Mouse (Mus musculus) R1 (cell line): ENCODE results near the gene Bud13.
A peak's percentile ranks its signal among the peaks of the same experiment; 100 is the strongest.

Source experiments
- DNase-seq: peaks from one replicate; pipeline ENCODE4 v3.0.0-alpha.2; 2018; ENCODE audit warnings: low read depth, low spot score

Gene Bud13

GRCm38 (mm10) chr9:46282631-46283436 is at the start of gene Bud13:
TSS of gene Bud13 (plus strand) at chr9:46283008.
- DNase-seq = peak; percentile 96

DNA sequence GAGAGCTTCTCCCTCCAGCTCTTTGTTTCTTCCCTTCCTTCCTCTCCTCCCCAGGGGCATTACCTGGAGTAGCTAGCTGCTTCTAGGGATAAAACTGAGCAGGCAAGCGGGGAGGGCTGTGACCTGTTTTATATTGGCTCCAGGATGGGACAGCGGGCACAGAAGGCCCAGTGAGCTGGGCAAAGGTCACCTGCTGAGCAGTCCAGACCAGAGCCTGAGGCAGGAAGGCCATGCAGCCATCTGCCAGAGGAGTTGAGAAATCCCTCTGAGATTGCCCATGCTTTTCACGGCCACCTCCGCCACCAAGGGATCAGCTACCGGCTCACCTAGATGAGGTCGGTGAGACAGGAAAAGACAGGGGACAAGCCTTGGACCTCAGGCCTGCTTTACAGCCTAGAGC is 47.6 kb upstream of the Bud13 start:
- no peak for DNase-seq

DNA sequence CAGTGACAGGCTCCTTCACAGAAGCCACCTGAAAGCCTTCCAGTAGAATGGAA is 47.4 kb upstream of the Bud13 start, which contains the start of gene Apoc3:
Apoc3 (minus strand) TSS at position 41 of the 53 bp plus-strand sequence.
- no peak for DNase-seq

GRCm38 (mm10) chr9:46235649-46236048 is 47.2 kb upstream of the Bud13 start:
- no peak for DNase-seq

DNA sequence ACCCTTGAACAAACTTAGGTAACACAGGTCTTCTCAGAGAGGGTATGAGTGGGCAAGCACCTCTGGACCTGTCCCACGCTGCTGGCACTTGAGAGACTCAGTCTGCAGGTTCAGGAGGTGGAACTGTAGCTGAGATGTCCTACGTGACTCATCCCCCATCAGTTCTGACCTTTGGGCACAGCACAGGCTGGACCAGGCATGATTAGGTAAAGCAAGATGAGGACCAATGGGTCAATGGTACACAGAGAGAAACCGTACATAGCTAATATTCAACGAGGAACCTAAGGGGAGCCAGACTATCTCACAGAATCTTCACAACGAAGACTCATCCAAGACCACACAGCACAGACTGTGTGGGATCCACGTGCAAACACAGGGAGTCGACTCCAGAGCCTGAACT is 44.0 kb upstream of the Bud13 start:
- no peak for DNase-seq

- no peak for DNase-seq
Observed at GRCm38 (mm10) chr9:46240526-46241153, 42.2 kb upstream of the Bud13 start, which contains the start of gene Apoa4. TSS of gene Apoa4 (plus strand) at chr9:46240696.

DNA sequence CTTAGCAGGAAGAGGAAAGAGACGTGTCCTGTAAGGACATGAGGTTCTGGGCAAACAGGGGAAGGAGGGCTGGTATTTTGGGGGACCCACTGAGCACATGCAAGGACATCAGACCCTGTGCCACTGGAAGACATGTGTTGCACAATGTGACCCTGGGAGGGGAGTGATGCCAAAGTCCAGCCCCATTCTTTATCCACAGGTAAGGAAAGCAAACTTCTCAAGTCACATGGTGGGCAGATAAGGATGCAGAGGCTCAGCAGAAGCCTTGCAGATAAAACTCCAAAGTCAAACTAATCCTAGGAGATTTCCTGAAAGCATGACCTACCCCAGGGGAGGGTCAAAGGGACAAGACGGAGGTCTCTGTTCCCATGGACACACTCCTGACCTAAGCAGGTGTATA is 41.0 kb upstream of the Bud13 start:
- no peak for DNase-seq

- no peak for DNase-seq
Observed at GRCm38 (mm10) chr9:46243122-46243521, 39.7 kb upstream of the Bud13 start.

DNA sequence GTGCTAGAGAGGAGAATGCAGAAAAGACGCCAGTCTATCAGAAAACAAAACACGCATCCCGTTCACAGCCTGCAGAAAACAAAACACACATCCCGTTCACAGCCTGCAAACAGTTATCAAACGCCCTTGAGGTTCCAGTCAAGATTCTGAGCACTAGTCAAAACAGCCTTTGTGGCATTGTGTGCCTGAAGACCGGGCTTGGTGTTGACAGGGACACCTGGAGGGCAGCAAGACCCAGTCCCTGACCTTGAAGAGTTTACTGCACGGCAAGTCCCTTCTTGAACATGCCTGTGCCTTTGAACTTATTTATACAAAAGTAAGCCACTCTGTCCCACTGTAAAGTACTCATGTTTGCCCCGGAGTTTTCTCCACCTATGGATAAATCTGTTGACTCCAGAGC is 39.2 kb upstream of the Bud13 start:
- DNase-seq = no peak

DNA sequence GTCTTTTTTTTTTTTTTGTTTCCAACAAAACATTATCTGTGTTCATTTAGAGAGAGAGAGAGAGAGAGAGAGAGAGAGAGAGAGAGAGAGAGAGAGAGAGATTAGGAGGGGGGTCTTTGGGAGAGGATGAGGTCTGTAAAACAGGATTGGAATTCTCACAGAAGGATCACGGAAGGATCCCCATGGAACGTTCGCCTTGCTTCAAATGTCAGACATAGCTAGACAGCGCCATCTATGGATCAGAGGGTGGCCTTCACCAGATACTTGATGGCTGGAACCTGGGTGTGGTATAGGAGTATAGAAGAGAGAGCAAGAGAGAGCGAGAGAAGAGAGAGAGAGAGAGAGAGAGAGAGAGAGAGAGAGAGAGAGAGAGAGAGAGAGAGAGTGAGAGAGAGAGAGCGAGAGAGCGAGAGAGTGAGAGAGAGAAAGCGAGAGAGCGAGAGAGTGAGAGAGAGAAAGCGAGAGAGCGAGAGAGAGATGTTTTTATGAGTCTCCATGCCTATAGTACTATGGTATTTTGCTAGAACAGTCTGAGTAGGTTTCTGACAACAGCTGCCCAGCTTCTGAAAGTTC is 36.0 kb upstream of the Bud13 start:
- peak; percentile 71 for DNase-seq

DNA sequence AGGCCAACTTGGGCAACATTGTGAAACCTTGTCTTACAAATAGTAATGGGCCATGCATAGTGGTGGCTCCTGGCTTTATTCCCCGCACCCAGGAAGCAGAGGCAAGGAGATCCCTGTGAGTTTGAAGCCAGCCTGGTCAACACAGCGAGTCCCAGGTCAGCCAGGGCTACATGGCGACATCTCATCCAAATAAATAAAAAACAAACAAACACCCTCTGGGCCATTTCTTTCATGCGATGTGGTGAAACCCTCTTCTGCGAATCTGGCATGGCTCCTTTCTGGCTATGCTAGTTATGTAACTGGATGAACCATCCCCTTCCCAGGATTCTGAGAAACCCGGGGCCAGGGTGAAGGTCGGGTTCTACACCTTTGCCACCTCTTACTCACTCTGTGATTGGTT is 26.6 kb upstream of the Bud13 start:
- DNase-seq = no peak

DNA sequence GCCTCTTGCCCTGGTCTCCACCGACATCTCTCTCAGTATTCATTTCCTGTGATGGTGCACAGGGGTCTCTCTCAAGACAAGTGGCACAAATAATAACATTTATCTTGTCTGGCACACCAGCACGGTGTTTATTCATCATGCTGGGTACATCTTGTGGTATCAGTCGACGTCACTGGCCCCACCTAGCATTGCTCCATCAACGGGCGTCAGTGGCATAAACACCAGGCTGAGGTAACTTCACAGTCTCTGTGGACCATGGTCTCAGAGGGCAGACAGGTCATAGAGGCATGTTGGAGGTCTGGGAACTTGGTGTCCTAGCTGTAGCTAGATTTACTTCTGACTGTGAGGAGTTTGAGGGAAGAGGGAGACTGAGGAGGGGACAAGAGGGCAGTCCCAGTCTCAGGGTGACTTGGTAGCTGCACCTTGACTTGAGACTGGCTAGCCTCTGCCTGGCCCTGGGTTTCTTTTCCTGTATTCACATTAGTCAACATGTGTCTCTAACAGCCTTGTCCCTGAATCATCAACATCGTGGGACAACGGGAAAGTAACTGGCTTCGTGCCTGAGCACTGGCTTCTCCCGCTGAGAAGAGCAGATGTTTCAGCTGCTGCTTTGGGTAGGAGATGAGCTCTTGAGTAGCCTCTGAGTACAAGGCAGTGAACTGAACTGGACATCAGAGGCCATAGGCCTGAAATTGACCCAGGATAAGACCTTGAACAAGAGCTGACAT is 26.0 kb upstream of the Bud13 start:
- no peak for DNase-seq

GRCm38 (mm10) chr9:46257546-46257945 is 25.3 kb upstream of the Bud13 start:
- peak; percentile 90 for DNase-seq

DNA sequence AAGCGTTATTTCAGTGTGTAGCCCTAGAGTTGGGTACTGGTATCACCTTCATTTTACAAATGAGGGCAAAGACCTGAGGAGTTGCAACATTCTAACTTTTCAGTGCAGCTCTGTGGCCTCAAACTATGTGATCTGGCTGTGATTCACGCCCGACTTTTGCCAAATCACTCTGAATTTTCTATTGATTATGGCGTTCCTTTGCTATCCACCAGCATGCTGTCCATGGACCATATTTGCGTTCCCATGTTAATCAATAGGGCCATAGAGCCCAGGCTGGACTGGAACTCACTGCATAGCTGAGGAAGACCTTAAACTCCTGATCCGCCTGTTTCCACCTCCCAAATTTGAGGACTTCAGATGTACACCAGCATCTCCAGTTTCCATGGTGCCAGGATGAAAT is 23.7 kb upstream of the Bud13 start:
- no peak for DNase-seq

DNA sequence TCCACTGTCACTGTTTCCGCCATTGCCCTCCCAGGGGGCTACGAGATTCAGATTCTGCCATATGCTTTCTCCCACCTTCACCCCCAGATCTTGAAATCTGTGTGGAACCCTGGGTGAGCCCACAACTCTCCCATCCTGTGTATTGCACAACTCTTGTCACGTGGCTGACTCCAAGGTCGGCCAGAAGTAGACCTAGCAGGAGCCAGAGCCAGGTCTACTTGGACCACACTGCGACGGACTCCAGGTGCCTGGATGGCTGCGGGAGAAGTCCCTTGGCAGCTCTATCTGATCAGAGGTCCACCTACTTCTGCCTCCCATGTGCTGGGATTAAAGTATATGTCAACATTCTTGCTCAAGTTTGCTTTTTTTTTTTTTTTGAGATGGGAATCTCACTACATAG is 21.7 kb upstream of the Bud13 start:
- no peak for DNase-seq

DNA sequence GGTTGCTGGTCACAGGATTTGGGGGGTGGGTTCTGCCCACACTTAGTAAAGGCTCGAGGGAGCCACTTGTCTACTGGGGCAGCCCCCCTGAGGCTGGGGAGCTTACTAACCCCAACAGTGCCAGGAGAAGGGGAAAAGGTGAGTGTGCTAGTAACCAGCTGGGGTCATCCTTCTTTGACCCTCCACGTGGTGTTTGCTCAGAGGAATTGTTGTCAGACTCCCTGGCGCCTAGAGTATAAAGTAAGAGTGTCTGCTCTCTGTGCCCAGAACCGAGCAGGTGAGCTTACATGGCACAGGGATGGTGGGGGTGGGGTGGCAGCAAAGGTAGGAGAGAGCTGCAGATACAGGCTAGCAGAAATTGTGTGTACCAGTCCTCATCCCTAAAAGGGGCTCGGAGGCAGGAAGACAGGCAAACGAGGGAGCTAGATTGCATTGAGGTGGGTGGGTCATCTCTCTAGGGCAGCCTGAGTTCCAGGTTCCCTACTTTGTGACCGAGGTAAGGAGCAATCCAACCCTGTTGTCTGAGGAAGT is 14.4 kb upstream of the Bud13 start, which contains the start of gene Apoa5:
Apoa5 (plus strand) TSS at position 291 of the 531 bp plus-strand sequence.
- DNase-seq = no peak

DNA sequence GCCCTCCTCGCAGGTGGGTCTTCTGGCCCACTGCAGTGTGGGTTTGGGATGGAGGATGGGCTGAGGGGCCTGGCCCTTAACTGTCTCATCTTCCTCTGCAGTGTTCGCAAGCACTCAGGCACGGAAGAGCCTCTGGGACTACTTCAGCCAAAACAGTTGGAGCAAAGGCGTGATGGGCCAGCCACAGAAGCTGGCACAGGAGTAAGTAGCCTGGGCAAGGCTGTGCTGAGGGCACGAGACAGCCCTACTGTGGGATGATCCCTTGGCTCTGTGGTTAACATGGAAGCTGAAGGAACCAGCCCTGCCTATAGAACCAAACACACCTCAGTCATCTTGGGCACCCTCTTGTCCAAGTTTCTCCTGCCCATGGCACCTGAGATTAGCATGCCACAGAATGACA is 13.7 kb upstream of the Bud13 start:
- no peak for DNase-seq

- no peak for DNase-seq
Observed at GRCm38 (mm10) chr9:46270782-46271181, 12.0 kb upstream of the Bud13 start.

GRCm38 (mm10) chr9:46272070-46272469 is 10.7 kb upstream of the Bud13 start:
- no peak for DNase-seq

- peak; percentile 98 for DNase-seq
Observed at GRCm38 (mm10) chr9:46272677-46273454, 9.9 kb upstream of the Bud13 start, which contains the start of gene Zpr1. TSS of gene Zpr1 (plus strand) at chr9:46273064.

DNA sequence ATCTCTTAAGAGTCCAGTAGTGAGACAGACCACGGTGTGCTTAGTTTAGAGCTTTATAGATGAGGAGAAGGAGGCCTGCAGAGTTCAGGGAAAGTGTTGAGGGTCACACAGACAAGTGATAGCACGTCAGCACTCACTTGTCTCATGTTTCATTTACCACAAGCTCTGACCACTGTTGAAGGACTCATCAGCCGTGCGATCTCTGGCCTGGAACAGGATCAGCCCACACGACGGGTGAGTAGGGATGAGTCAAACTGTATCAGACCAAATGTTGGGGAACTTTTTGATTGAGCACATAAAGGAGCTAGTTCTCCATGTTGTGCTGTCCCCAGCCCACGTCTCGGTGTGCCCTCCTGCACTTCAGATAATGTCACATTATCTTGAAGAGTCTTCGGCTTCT is 8.3 kb upstream of the Bud13 start:
- no peak for DNase-seq

DNA sequence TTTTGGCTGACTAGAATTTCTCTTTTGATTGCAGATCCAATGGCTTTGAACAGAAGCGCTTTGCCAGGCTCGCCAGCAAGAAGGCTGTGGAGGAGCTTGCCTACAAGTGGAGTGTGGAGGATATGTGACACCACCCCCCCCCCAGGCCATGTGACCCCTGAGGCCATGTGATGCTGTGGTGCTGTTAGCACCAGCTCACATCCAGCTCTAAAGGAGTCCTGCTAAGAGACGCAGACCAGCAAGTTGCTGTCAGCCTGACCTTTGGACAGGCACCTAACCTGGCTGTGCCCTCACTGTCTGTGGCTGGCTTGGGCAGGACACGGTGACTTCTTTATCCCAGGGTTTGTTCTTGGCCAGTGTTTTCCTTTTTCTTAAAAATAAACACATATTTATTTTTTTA is 15.6 kb downstream of the Bud13 start:
- no peak for DNase-seq
